Mouse (Mus musculus) layer of hippocampus, adult 11-12 months (tissue): ENCODE data around the gene BC028528.
"Not testable (repeated sequence)": the region's sequence is repeated elsewhere in the genome, so short reads cannot be mapped to it uniquely, and the experiment has no call there.

Source experiments
- DNase-seq: peaks from one replicate; pipeline ENCODE4 v3.0.0; 2022; ENCODE audit warnings: low spot score

The BC028528 gene

DNA sequence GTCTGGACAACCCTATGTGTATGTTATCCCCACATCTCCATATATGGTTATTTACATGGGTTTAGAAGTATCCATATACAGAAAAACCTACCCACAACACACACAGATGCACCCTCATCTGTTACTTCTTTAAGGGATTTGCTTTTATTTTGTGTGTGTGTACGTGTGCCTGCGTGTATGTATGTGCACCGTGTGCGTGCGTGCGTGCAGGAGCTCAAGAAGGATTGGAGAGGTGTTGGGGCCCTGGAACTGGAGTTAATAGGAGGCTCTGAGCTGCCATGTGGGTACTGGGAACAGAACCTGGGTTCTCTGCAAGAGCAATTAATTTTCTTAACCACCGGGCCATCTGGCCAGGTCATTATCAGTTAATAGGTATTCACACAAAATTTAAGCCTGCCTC lies 19.8 kb downstream of the BC028528 start:
- no peak for DNase-seq

DNA sequence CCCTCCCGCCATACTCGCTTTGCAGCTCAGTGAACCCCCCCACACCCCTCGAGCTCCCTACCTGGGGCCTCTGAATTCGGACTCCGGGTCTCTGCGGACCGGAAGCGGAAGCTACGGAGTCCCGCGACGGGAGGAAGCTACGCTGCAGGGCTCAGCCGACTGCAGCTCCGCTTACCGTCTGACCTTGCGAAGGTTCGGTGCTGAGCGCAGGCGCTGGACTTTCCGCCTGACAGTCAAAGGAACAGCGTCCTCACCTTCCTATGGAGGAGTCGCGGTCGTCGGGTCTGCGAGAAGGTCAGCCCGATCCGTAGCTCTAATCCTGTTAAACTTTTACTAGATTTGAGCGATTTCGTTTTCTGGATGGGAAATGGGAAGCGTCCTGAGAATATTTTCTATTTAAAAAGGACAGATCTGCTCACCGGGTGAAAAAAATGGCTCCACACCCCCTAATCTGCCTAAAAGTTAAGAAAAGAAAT lies 20.4 kb downstream of the BC028528 start, which contains the start of gene Mrps21:
TSS of gene Mrps21 (minus strand) at position 128 of the 476 bp plus-strand sequence.
- peak; percentile 83 for DNase-seq

DNA sequence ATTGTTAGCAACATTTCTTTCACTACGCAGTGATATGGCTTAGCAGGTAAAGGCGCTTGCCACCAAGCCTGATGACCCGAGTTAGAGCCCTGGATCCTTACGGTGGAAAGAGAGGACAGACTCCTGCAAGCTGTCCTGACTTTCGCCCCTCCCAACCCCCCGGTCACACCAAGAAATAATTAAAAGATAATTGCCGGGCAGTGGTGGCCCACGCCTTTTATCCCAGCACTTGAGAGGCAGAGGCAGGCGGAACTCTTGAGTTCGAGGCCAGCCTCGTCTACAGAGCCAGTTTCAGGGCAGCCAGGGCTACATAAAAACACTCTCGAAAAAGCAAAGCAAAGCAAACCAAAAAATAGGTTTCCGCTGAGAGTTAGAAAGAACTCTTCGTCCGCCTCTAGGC lies 20.8 kb downstream of the BC028528 start:
- no peak for DNase-seq

GRCm38 (mm10) chr3:95867408-95867807 lies 24.4 kb downstream of the BC028528 start:
- DNase-seq = no peak

DNA sequence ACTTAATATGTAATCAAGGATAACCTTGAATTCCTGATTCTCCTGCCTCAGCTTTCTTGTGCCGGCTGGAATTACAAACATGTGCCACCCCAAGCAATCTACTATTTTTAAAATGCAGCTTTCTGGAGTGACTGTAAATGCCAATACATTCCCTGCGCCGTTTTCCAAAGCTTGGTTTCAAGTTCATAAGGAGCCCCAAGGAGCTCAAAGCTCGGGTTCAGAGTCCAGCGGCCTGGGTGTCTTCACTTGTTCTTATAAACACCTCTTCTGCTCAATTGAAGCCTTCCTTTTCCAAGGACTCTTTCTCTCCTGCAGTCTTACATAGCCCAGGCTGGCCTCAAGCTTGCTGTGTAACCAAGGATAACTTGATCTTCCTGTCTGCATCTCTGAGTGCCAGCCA lies 25.7 kb downstream of the BC028528 start:
- no peak for DNase-seq

- DNase-seq = no peak
Observed at GRCm38 (mm10) chr3:95865571-95865970, 26.2 kb downstream of the BC028528 start.

- DNase-seq = peak; percentile 75
Observed at GRCm38 (mm10) chr3:95865050-95865449, 26.8 kb downstream of the BC028528 start.

GRCm38 (mm10) chr3:95863578-95863977 lies 28.2 kb downstream of the BC028528 start:
- DNase-seq = no peak

DNA sequence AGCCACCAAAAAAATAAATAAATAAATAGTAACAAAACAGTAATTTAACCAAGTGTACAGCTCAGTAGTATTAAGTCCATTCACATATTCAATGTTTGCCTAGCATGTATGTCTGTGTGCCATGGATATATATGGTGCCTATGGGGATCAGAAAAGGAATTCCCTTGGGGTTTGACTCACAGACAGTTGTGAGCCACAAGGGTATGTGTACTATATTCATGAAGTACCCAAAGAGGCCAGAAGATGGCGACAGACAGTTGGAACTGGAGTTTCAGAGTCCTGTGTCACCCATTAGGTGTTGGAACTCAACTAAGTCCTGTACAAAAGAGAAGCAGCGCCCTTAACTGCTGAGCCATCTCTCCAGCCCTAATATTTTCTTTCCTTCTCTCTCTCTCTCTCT lies 30.0 kb downstream of the BC028528 start:
- peak; percentile 91 for DNase-seq

DNA sequence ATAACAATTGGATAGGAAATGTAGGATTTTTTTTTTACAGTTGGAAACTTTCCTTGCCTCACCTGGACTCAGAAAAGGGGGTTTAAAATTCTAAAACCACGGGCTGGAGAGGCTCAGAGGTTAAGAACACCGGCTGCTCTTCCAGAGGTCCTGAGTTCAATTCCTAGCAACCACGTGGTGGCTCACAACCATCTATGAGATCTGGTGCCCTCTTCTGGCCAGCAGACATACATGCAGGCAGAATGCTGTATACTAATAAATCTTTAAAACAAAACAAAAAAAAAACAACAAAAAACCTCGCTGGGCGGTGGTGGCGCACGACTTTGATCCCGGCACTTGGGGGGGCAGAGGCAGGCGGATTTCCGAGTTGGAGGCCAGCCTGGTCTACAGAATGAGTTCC lies 30.6 kb downstream of the BC028528 start:
- no peak for DNase-seq

DNA sequence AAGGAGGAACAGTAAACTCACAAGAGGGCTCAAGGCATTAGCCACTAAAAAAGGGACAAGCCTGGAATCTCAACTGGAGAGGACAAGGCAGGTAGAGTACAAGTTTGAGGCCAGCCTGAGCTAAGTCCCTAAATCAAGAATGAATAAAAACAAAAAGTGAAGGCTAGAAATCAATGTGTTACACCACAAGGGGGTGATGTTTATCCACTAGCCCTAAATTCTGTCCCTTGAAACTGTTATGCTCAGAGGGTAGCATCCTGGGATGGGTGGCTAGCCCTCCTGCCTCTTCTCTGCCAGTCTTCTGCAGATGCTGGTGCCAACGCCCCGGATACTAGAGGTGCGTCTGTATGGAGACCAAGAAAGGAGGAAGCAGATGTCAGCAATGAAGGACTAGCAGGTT lies 31.5 kb downstream of the BC028528 start:
- no peak for DNase-seq

GRCm38 (mm10) chr3:95858278-95858677 lies 33.5 kb downstream of the BC028528 start:
- not testable (repeated sequence) for DNase-seq

DNA sequence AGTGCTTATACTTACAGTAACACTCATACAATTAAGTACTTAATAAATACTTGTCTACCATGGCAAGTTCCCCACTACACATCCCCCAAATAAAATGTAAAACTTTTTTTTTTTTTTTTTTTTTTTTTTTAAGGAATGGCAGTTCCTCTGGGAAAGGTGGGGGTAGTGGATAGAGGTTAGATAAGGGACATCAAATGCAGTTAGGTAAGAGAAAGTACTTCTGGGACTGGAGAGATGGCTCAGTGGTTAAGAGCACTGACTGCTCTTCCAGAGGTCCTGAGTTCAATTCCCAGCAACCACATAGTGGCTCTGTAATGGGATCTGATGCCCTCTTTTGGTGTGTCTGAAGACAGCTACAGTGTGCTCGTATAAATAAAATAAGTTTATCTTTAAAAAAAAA lies 34.8 kb downstream of the BC028528 start:
- DNase-seq = not testable (repeated sequence)

DNA sequence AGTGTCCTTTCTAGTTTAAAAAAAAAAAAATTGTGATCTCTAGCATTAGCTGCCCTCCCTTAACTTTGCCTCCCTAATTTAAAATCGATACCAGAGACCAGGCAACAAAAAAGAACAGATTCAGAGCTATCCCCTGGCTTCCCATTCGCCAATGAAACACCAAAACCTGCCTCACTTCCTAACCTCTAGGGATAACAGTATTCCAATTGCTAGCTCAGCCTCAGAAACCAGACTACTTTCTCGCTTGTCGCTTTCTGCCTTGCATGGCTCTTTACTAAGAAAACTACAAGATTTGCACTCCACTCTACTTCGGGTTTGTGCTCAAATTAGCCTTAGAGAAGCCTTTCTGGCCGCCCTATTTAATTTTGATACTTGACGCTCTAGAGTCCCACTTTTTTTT lies 35.7 kb downstream of the BC028528 start:
- DNase-seq = no peak

- peak; percentile 94 for DNase-seq
Observed at GRCm38 (mm10) chr3:95855502-95856089, 36.2 kb downstream of the BC028528 start, which contains the start of gene Prpf3. Gene Prpf3, minus strand, starts transcription at chr3:95855885.

GRCm38 (mm10) chr3:95851317-95851716 lies 40.5 kb downstream of the BC028528 start:
- DNase-seq = no peak

DNA sequence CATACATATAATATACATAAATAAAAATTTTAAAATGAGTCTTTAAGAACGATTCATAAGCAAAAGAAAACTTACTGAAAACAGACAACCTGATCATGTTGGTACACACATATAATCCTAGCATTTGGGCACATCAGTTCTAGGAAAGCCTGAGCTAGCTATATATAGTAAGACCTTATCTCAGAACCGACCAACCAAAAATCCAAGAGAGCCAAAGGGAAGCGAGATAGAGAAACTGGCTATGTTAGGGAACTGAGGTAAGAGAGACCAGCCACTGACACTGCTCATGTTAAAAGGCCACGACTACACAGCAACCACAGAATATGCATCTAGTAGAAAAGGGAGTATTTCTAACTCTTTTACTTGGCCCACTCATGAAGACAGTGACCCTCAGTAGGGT lies 41.2 kb downstream of the BC028528 start:
- DNase-seq = no peak

GRCm38 (mm10) chr3:95842503-95843214 lies 49.1 kb downstream of the BC028528 start:
- no peak for DNase-seq

DNA sequence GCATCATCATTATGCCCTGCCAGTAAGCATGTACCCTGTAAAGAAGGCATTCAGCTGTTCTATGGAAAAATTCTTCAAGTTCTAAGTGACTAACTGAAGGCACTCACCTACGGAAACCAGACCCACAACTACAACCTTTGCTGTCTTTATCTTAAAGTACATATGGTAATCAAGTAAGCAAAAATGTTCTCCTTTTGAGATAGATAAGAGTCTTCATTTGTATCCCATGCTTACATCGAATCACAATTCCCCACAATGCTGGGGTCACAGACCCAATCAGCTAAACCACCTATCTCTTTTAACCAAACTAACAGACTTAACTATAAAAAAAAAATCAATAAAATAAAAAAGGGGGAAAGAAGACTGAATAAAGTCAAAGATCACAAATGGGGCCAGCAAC lies 52.6 kb downstream of the BC028528 start:
- no peak for DNase-seq
